Mouse (Mus musculus) testis, adult 2 months (tissue): ENCODE results near the gene Man1c1.

ENCODE experiments used
- CTCF ChIP-seq: fragments of 200-500 bp; IDR thresholded peaks from 2 replicates; pipeline ENCODE4 v1.5.1; 2012; ENCODE audit warnings: low read depth, mild to moderate bottlenecking, inconsistent platforms, low read length, moderate library complexity; ENCODE audit not compliant: control insufficient read depth, insufficient read depth, insufficient replicate concordance
- POLR2A ChIP-seq: fragments of 200-500 bp; IDR thresholded peaks from 2 replicates; pipeline ENCODE4 v1.6.1; 2012; ENCODE audit warnings: low read depth, mild to moderate bottlenecking, inconsistent platforms, low read length, moderate library complexity; ENCODE audit not compliant: control insufficient read depth

DNA sequence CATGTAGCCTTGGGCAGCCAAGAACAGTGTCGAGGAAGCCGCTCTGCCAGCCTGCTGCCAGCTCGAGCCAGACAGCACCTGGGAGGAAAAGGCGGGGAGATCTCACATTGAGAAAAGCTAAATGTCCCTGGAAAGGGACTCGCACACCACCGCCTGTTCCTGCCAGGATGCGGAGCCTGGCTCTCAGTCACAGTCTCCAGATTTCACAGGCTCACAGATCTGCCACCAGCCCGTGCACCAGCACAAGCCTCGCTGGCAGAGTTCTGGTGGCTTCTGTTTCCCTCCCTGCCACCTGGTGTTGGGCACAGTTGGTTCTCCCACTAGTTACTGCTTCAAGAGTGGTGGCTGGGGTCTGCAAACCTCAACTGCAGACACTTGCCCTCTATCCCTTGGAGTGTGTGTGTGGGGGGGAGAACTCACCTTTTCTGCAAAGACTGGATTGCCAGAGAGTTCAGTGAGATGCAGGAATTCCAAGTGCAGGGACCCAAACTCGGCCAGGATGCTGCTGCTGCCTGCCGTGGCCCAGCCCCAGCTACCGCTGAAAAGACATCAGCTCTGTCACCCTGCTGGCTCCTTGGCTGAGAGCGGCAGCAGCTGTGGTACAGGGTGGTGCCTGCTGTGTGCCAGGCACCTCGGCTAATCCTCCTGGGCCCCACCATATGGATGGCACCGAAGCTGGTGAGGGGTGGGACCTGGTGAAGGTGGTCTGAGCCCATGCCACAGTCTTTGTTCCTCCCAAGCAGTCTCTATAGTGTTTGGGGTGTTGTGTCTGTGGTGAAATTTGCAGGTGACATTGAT, 123.5 kb downstream of the Man1c1 start:
- TF ChIP-seq CTCF (no peak), POLR2A (no peak)
